Mouse (Mus musculus) urinary bladder, postnatal 14 days (tissue): ENCODE data around the gene Manbal.
A peak's percentile ranks its signal among the peaks of the same experiment; 100 is the strongest.

Experiments
- DNase-seq: peaks from one replicate; pipeline ENCODE4 v3.0.0; 2021; ENCODE audit warnings: low spot score

Manbal gene

GRCm38 (mm10) chr2:157434497-157434896 is 67.1 kb downstream of the Manbal start:
- DNase-seq: peak; percentile 93

GRCm38 (mm10) chr2:157436496-157436895 is 69.1 kb downstream of the Manbal start:
- no peak for DNase-seq

GRCm38 (mm10) chr2:157437123-157437522 is 69.7 kb downstream of the Manbal start:
- no peak for DNase-seq

- no peak for DNase-seq
Measured at GRCm38 (mm10) chr2:157441363-157441762, 74.0 kb downstream of the Manbal start.
